Mouse (Mus musculus) forebrain, embryonic 11.5 days (tissue): ENCODE data around the gene Hacd2. TPM values are rescaled to one million over a fixed set of nuclear protein-coding genes. Genes with fewer than 3 reads are reported as not detected.

ENCODE experiments used
- ATAC-seq: fragments of 200-750 bp; cut with Nextera tagmentation; replicated peaks from 2 replicates; pipeline ENCODE4 v1.8.0; 2017; ENCODE audit warnings: moderate TSS enrichment; ENCODE audit not compliant: low FRiP score
- DNase-seq: peaks from one replicate; pipeline ENCODE4 v3.0.0-alpha.2; 2017; ENCODE audit warnings: low spot score
- H3K27ac ChIP-seq: fragments of 300-500 bp; sonication (generic); 2 replicates; pipeline ENCODE4 v1.5.1; 2014; ENCODE audit warnings: low read depth, low read length
- H3K27me3 ChIP-seq: fragments of 300-500 bp; sonication (generic); 2 replicates; pipeline ENCODE4 v1.6.1; 2014; ENCODE audit warnings: mild to moderate bottlenecking, low read length, mixed read lengths; ENCODE audit not compliant: control insufficient read depth, insufficient read depth
- H3K36me3 ChIP-seq: fragments of 300-500 bp; sonication (generic); 2 replicates; pipeline ENCODE4 v1.6.1; 2014; ENCODE audit warnings: mild to moderate bottlenecking, low read length, moderate library complexity, mixed read lengths; ENCODE audit not compliant: control insufficient read depth, insufficient read depth
- H3K4me1 ChIP-seq: fragments of 300-500 bp; sonication (generic); replicated peaks from 2 replicates; pipeline ENCODE4 v1.6.1; 2014; ENCODE audit warnings: low read length, mixed read lengths; ENCODE audit not compliant: control insufficient read depth, insufficient read depth
- H3K4me2 ChIP-seq: fragments of 300-500 bp; sonication (generic); 2 replicates; pipeline ENCODE4 v1.6.1; 2014; ENCODE audit warnings: low read depth, mild to moderate bottlenecking, low read length, moderate library complexity, mixed read lengths; ENCODE audit not compliant: severe bottlenecking
- H3K4me3 ChIP-seq: fragments of 300-500 bp; sonication (generic); 2 replicates; pipeline ENCODE4 v1.5.1; 2014; ENCODE audit warnings: low read depth, low read length
- H3K9ac ChIP-seq: fragments of 300-500 bp; sonication (generic); 2 replicates; pipeline ENCODE4 v1.6.1; 2014; ENCODE audit warnings: low read length
- H3K9me3 ChIP-seq: fragments of 300-500 bp; sonication (generic); 2 replicates; pipeline ENCODE4 v1.6.1; 2016; ENCODE audit warnings: low read length, mixed read lengths; ENCODE audit not compliant: control insufficient read depth
- WGBS: fragments of 180-500 bp; shearing (Covaris S2); extraction: QIAGEN DNeasy Blood & Tissue Kit; methylation state at CpG from one replicate; pipeline ENCODE4 v1.1.7; 2014; 5-methylcytosine and 5-hydroxymethylcytosine counted together
- polyA plus RNA-seq: library from polyadenylated mRNA; unstranded; fragments of >200 nt; fragmentation: Nextera tagmentation; extraction: Ambion mirVana; gene quantifications from 2 replicates; pipeline ENCODE4 v1.2.1, GENCODE M21; 2014

Hacd2 gene
- polyA plus RNA-seq = 24.4 and 33.9 TPM in 2 replicates

DNA sequence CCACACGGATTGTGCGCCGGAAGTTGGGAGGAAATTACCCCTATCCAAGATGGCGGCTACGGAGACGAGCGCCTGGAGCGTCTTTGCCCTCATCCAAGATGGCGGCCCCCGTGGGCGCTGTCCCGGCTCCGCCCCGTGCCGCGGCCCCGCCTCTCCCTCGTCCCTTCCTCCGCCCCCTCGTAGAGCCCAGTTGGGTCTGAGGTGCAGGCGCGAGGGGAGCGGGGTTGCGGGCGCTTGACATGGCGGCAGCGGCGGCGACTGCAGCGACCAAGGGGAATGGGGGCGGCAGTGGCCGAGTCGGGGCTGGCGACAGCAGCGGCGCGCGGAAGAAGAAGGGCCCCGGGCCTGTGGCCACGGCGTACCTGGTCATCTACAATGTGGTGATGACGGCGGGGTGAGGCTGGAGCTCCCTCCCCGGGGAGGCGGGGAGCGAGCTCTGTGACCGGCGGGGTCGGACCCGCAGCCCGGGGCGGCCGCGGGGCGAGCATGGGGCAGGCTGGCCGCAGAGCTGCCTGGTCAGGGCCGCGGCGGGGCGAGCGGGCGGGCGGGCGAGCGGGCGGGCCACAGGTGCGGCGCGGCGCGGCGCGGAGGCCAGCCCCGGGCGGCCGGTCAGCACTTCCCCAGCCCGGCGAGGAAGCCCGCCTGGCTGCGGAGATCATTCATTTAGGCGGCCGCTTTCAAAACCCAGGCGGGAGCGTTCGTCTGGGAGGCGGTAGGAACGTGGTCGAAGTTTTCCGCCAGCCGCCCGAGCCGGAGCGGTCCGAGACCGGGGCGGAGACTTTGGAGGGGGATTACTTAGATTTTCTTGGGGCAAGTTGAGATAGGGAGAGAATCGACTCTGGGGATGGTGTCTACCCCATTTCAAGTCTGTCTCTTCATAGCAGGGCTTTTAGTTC lies at the start of gene Hacd2:
Gene Hacd2 (plus strand): TSS at position 187 of the 896 bp plus-strand sequence.
- WGBS = under 1% methylated on average over 76 of the region's 97 CpGs
- Histone ChIP-seq H3K36me3 (no peaks in the 10 kb centered on the region), H3K27me3 (peaks cover 2% of the 10 kb centered on the region; the same call in 1 of the 2 replicates), H3K9me3 (no peaks in the 10 kb centered on the region; the same call in 1 of the 2 replicates), H3K9ac (peak within 1 kb of the TSS; percentile 85), H3K4me2 (peak within 1 kb of the TSS; percentile 68), H3K4me3 (peak within 1 kb of the TSS; percentile 87), H3K4me1 (no peaks in the 10 kb centered on the region), H3K27ac (peak within 1 kb of the TSS; percentile 59; the same call in 1 of the 2 replicates)
- DNase-seq = peak; percentile 99
- peak; percentile 99 for ATAC-seq

DNA sequence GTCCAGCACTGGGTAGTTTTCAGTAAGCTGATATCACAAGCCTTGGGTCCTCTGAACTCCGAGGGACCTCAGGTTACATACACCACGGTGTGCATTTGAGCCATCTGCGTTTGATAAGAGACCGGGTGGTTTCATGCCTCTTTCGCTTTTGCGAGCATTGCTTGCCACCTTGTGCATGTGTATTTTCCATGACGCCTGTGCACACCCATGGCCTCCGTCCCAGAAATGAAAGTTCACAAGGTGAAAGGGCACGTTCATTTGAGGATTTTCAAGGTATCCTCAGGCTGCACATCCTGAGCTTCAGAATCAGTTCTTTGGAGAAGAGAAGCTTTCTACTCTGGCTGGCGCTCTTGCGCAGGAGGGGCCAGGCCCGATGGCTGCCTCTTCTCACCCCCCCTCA lies 49.8 kb upstream of the Hacd2 start:
- H3K4me1 ChIP-seq = no peaks in the 10 kb centered on the region
- no peak for ATAC-seq
- WGBS = 82% methylated on average over 12 of the region's 12 CpGs

DNA sequence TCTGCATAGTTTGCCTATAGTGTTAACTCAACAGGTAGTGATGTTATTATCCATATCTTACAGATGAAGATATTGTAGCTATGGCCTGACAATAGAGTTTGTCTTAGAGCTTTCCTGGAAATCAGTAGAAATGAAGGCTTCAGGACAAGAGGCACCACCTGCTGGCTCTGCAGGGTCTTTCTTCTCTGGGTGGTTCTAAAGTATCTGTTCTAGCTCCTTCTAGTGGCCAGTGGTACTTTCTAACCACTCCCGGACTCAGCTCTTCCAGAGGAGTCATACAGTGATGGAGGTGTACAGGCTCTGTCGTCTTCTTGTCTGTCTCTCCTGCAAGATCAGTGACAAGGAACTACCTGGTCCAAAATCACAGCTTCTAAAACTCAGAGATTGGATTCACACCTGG lies 46.7 kb upstream of the Hacd2 start:
- no peak for ATAC-seq
- H3K4me2 ChIP-seq = no peak overlapping the region
- H3K9me3 ChIP-seq = no peaks in the 10 kb centered on the region
- H3K27me3 ChIP-seq = no peaks in the 10 kb centered on the region
- H3K36me3 ChIP-seq = no peaks in the 10 kb centered on the region
- 66% methylated on average over 2 of the region's 2 CpGs for WGBS
- H3K9ac ChIP-seq = no peak overlapping the region
- no peak overlapping the region for H3K4me3 ChIP-seq
- DNase-seq = no peak
- H3K4me1 ChIP-seq = no peaks in the 10 kb centered on the region
- H3K27ac ChIP-seq = no peak overlapping the region

More for the DNA sequence above, 49.8 kb upstream of the Hacd2 start:
- H3K36me3 ChIP-seq = no peaks in the 10 kb centered on the region
- no peak overlapping the region for H3K9ac ChIP-seq
- H3K4me2 ChIP-seq = no peak overlapping the region
- no peak overlapping the region for H3K4me3 ChIP-seq
- no peaks in the 10 kb centered on the region for H3K9me3 ChIP-seq
- no peak for DNase-seq
- no peaks in the 10 kb centered on the region for H3K27me3 ChIP-seq
- H3K27ac ChIP-seq = no peak overlapping the region

DNA sequence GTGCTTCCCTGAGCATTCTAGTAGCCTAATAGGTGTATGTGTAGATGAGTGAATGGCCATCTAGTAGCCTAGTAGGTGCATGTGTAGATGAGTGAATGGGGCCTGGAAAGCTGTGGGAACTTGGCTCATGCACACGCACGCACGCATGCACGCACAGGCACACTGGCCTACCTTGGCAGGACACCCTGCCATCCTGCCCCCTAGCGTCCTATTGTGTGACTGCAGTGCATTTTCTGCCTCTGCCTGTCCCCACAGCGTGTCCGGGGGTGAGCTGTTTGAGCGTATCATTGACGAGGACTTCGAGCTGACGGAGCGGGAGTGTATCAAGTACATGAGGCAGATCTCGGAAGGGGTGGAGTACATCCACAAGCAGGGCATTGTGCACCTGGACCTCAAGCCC lies 45.6 kb upstream of the Hacd2 start:
- WGBS = 81% methylated on average over 13 of the region's 13 CpGs
- ATAC-seq (no peak), DNase-seq (peak; percentile 63)
- Histone ChIP-seq H3K36me3 (no peaks in the 10 kb centered on the region), H3K4me2 (no peak overlapping the region), H3K9ac (no peak overlapping the region), H3K4me3 (no peak overlapping the region), H3K4me1 (no peaks in the 10 kb centered on the region), H3K27me3 (no peaks in the 10 kb centered on the region), H3K27ac (no peak overlapping the region), H3K9me3 (no peaks in the 10 kb centered on the region)

DNA sequence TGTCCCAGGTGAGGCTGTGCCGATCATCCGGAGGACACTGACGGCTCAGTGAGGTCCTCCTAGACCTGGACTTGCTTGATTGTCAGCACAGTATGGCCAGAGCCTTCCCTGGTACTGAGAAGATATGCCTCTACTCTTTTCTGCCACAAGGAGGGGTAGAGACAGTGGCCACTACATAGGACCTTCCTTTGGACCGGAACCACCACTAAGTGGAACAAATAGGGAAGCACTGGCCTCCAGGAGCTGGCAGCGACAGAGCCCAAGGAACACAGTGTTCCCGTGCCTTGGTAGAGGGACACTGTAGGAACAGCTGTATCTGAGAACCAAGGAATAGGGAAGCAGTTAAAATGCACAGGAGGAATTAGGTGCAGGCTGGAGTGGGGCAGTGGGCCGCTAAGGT lies 44.2 kb upstream of the Hacd2 start:
- DNase-seq (no peak), ATAC-seq (no peak)
- 90% methylated on average over 7 of the region's 7 CpGs for WGBS
- Histone ChIP-seq H3K27me3 (no peaks in the 10 kb centered on the region), H3K36me3 (no peaks in the 10 kb centered on the region), H3K9me3 (no peaks in the 10 kb centered on the region), H3K4me3 (no peak overlapping the region), H3K27ac (no peak overlapping the region), H3K9ac (no peak overlapping the region), H3K4me1 (no peaks in the 10 kb centered on the region), H3K4me2 (no peak overlapping the region)

DNA sequence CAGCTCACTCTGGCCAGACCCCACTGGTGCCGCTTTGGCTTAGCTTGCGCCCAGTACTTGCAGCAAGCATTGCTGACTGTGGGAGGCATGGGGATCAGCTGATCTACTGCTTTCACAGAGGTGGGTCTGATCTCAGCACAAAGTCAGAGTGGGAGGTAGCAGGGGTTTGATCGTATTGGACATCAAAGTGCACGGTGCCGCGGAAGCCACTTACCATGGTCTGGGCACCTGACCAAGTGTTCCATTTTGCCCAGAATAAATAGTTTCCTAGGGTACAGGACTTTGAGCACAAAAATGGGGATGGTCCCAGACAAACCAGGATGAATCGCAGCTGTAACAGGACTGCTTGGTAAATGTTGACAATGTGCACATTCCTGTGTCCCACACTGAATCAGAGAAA lies 41.2 kb upstream of the Hacd2 start:
- Histone ChIP-seq H3K36me3 (no peaks in the 10 kb centered on the region), H3K4me3 (no peak overlapping the region), H3K27ac (no peak overlapping the region), H3K9ac (no peak overlapping the region), H3K4me1 (no peaks in the 10 kb centered on the region), H3K9me3 (no peaks in the 10 kb centered on the region), H3K27me3 (no peaks in the 10 kb centered on the region), H3K4me2 (no peak overlapping the region)
- WGBS = 92% methylated on average over 7 of the region's 7 CpGs
- no peak for ATAC-seq
- DNase-seq = no peak

DNA sequence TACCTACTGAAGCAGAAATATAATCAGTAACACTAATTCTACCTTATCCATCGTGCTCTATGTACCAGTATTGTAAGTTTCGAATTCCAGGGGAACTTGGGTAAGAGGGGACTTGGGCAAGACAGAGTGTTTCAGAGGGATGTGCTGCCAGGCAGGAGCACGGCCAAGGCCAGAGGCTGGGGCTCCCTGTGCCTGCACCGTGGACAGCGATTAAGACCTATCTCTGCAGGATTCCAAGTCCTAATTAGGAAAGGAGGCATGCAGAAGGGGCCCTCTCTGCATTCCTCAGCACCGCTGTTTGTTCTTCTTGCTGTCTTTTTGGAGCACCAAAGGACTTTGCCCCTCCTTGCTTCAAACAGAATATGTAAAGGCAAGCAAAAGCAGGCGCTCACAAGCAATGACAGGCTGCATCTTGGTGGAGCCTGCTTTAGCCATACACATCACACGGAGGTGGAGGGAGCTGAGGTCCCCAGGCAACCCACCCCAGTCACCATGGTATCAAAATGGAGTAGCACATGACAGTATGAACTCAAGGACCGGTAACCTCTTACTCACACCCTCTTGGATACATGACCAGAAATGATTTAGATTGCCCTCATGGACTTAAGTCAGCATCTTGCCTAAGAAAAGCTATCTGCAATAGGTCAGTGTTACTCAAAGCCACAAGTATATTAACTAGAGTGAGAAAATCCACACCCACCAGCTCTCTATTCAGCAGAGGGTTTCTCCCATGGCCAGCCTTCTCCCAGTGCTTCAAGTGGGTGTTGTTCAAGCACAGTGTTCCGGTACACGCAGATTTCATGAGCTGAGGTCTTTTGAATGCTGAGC lies 37.8 kb upstream of the Hacd2 start:
- Histone ChIP-seq H3K27me3 (no peaks in the 10 kb centered on the region), H3K4me1 (no peaks in the 10 kb centered on the region), H3K9ac (no peak overlapping the region), H3K4me3 (no peak overlapping the region), H3K9me3 (no peaks in the 10 kb centered on the region), H3K4me2 (no peak overlapping the region), H3K27ac (no peak overlapping the region), H3K36me3 (no peaks in the 10 kb centered on the region)
- no peak for DNase-seq
- 48% methylated on average over 11 of the region's 11 CpGs for WGBS
- ATAC-seq = no peak

DNA sequence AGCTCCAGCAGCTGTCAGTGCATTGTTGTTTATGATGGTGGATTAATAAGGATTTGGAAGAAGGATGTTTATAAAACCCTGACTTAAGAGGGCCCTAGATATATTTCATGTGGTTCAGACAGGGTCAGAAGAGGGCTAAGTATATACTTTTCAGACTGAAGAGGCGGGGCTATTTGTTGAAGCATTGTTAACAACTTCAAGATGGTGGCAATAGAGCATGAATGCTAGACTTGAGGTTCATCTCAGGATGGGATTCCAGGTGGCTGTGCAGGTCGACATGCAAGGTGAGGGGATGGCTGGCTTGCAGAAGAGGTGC lies 37.2 kb upstream of the Hacd2 start:
- DNase-seq (no peak), ATAC-seq (no peak)
- 84% methylated on average over 2 of the region's 2 CpGs for WGBS
- H3K4me1 ChIP-seq = no peaks in the 10 kb centered on the region
- H3K9ac ChIP-seq = no peak overlapping the region
- no peak overlapping the region for H3K27ac ChIP-seq
- H3K36me3 ChIP-seq = no peaks in the 10 kb centered on the region
- H3K9me3 ChIP-seq = no peaks in the 10 kb centered on the region
- H3K4me2 ChIP-seq = no peak overlapping the region
- H3K4me3 ChIP-seq = no peak overlapping the region
- no peaks in the 10 kb centered on the region for H3K27me3 ChIP-seq
